In genomic region chr8:69939633-69940032, GRCm38 (mm10) we compare ENCODE assay signal across 10 mouse cellular contexts. TPM values are rescaled to one million over a fixed set of nuclear protein-coding genes. Genes with fewer than 3 reads are reported as not detected.
DNase-seq lines count a peak whose midpoint lies in the region; ATAC-seq and TF ChIP-seq lines count a peak whose summit lies in the region.
"Had no signal": no experiment of that assay in that cellular context is flagged by ENCODE, and none has a peak within 500 bp of the region (broad histone marks: within the 10 kb centered on the region; RNA-seq: fewer than 3 reads in every experiment).

No protein-coding gene starts in this region.

- TF ChIP-seq POLR2A in limb, embryonic 14.5 days (IDR thresholded peaks at IDR 0.05; ENCODE audit: borderline replicate concordance, extremely low read depth, insufficient read depth, insufficient read length): no peak

- H3K9ac ChIP-seq in heart, embryonic 12.5 days: no peak overlapping the region
- H3K9ac ChIP-seq in limb, embryonic 14.5 days (ENCODE audit: low read depth, low read length, severe bottlenecking): no peak overlapping the region

- no peaks in the 10 kb centered on the region for H3K9me3 ChIP-seq in heart, embryonic 12.5 days (replicated peaks)
- no peaks in the 10 kb centered on the region for H3K9me3 ChIP-seq in limb, embryonic 14.5 days (ENCODE audit: control insufficient read depth, low read length)

- H3K27ac ChIP-seq in heart, embryonic 12.5 days (ENCODE audit: poor library complexity, severe bottlenecking): peak overlapping the region; percentile 73
- H3K27ac ChIP-seq in brown adipose tissue, adult 24 weeks (replicated peaks; ENCODE audit: low read depth, low read length): peak overlapping the region; percentile 28
- H3K27ac ChIP-seq in limb, embryonic 14.5 days (replicated peaks; ENCODE audit: low read depth, low read length): no peak overlapping the region

- no peak for DNase-seq in heart, adult 9 months (ENCODE audit: low spot score in 2 of 2)
- peak; percentile 50 for DNase-seq in hindlimb bud, embryonic 11.5 days (ENCODE audit: extremely low spot score, low read depth, low spot score)
- peak; percentile 58 for DNase-seq in limb, embryonic 14.5 days (ENCODE audit: low spot score)
- DNase-seq in ovary, postnatal 14 days (ENCODE audit: low spot score): no peak
- no peak for DNase-seq in thymus, postnatal 14 days
- DNase-seq: thymus, adult 18-20 months had no signal

- WGBS in heart, embryonic 12.5 days: 24% methylated on average over 3 of the region's 3 CpGs
- WGBS in limb, embryonic 14.5 days: 19% methylated on average over 3 of the region's 3 CpGs

- H3K4me3 ChIP-seq in heart, embryonic 12.5 days: no peak overlapping the region
- no peak overlapping the region for H3K4me3 ChIP-seq in brown adipose tissue, adult 24 weeks (ENCODE audit: insufficient read depth, low read depth, low read length)
- no peak overlapping the region for H3K4me3 ChIP-seq in limb, embryonic 14.5 days (replicated peaks; ENCODE audit: low read length)

- peaks cover 86% of the 10 kb centered on the region for H3K4me1 ChIP-seq in heart, embryonic 12.5 days (replicated peaks)
- H3K4me1 ChIP-seq in brown adipose tissue, adult 24 weeks (ENCODE audit: control insufficient read depth, insufficient read depth, insufficient read length, low read length): peaks cover 69% of the 10 kb centered on the region
- peaks cover 8% of the 10 kb centered on the region; the same call in 1 of the 2 replicates for H3K4me1 ChIP-seq in limb, embryonic 14.5 days (ENCODE audit: control insufficient read depth, insufficient read depth, low read length)

- peak overlapping the region; percentile 27; the same call in 1 of the 2 replicates for H3K4me2 ChIP-seq in heart, embryonic 12.5 days
- no peak overlapping the region for H3K4me2 ChIP-seq in limb, embryonic 14.5 days (replicated peaks; ENCODE audit: low read depth, low read length, severe bottlenecking)

- no peaks in the 10 kb centered on the region for H3K27me3 ChIP-seq in heart, embryonic 12.5 days (replicated peaks)
- H3K27me3 ChIP-seq in limb, embryonic 14.5 days (ENCODE audit: control insufficient read depth, insufficient read depth, low read length): no peaks in the 10 kb centered on the region

- ATAC-seq in heart, embryonic 12.5 days (ENCODE audit: insufficient number of reproducible peaks, low FRiP score): no peak
- peak; percentile 85; the same call in 1 of the 2 replicates for ATAC-seq in limb, embryonic 14.5 days (ENCODE audit: low FRiP score, low read depth)
- no peak for ATAC-seq in inflammation-experienced regulatory T-cells, adult 6 months

- peaks cover 13% of the 10 kb centered on the region for H3K36me3 ChIP-seq in heart, embryonic 12.5 days
- peaks cover 18% of the 10 kb centered on the region for H3K36me3 ChIP-seq in limb, embryonic 14.5 days (ENCODE audit: control insufficient read depth, insufficient read depth, low read length)

RNA-seq across cellular contexts. Expression of gene Yjefn3, which starts 37.1 kb away (rescaled TPM):
- 7.4 and 8.9 TPM in 2 replicates for polyA plus RNA-seq in heart, embryonic 12.5 days (2016; fragmentation: Nextera tagmentation; extraction: Ambion mirVana)
- polyA plus RNA-seq in brown adipose tissue, adult 24 weeks (2012; ENCODE audit: insufficient read depth, insufficient read length, missing spikeins): 8.4 and 10.4 TPM in 2 replicates
- 5.4 and 8.6 TPM in 2 replicates for polyA plus RNA-seq in limb, embryonic 14.5 days (2012; rRNA removed)
- polyA plus RNA-seq in limb, embryonic 14.5 days (2014; fragmentation: Nextera tagmentation; extraction: Ambion mirVana): 4.2 and 5.5 TPM in 2 replicates
- polyA plus RNA-seq in inflammation-experienced regulatory T-cells, adult 6 months (2017; shearing (Covaris generic)): 1 to 10 TPM in 1 of 3 experiments, under 1 TPM in 1, not detected in 1; 0.56 to 1.1 TPM

RNA-seq across cellular contexts. Expression of gene Ndufa13, which starts 37.3 kb away (rescaled TPM):
- polyA plus RNA-seq in heart, embryonic 12.5 days (2016; fragmentation: Nextera tagmentation; extraction: Ambion mirVana): 309 and 314 TPM in 2 replicates
- polyA plus RNA-seq in brown adipose tissue, adult 24 weeks (2012; ENCODE audit: insufficient read depth, insufficient read length, missing spikeins): 437 and 615 TPM in 2 replicates
- polyA plus RNA-seq in limb, embryonic 14.5 days (2012; rRNA removed): 85.3 and 97.4 TPM in 2 replicates
- 187 and 190 TPM in 2 replicates for polyA plus RNA-seq in limb, embryonic 14.5 days (2014; fragmentation: Nextera tagmentation; extraction: Ambion mirVana)
- polyA plus RNA-seq in inflammation-experienced regulatory T-cells, adult 6 months (2017; shearing (Covaris generic)): 100 to 1,000 TPM; 194 to 284 (median 245) TPM

RNA-seq across cellular contexts. Expression of gene Tssk6, which starts 37.6 kb away (rescaled TPM):
- 1.9 and 3.1 TPM in 2 replicates for polyA plus RNA-seq in heart, embryonic 12.5 days (2016; fragmentation: Nextera tagmentation; extraction: Ambion mirVana)
- polyA plus RNA-seq in brown adipose tissue, adult 24 weeks (2012; ENCODE audit: insufficient read depth, insufficient read length, missing spikeins): not detected in 2 replicates
- polyA plus RNA-seq in limb, embryonic 14.5 days (2012; rRNA removed): 0.84 and 1.2 TPM in 2 replicates
- polyA plus RNA-seq in limb, embryonic 14.5 days (2014; fragmentation: Nextera tagmentation; extraction: Ambion mirVana): 4.1 TPM in 2 replicates
- polyA plus RNA-seq in inflammation-experienced regulatory T-cells, adult 6 months (2017; shearing (Covaris generic)): 1 to 10 TPM in 1 of 3 experiments, under 1 TPM in 1, not detected in 1; 0.35 to 1.2 TPM

RNA-seq across cellular contexts. Expression of gene Cilp2, which starts 52.1 kb away (rescaled TPM):
- polyA plus RNA-seq in heart, embryonic 12.5 days (2016; fragmentation: Nextera tagmentation; extraction: Ambion mirVana): 0.78 and 0.82 TPM in 2 replicates
- not detected in 2 replicates for polyA plus RNA-seq in brown adipose tissue, adult 24 weeks (2012; ENCODE audit: insufficient read depth, insufficient read length, missing spikeins)
- polyA plus RNA-seq in limb, embryonic 14.5 days (2012; rRNA removed): 2.6 and 3.6 TPM in 2 replicates
- 1.5 and 1.9 TPM in 2 replicates for polyA plus RNA-seq in limb, embryonic 14.5 days (2014; fragmentation: Nextera tagmentation; extraction: Ambion mirVana)
- not detected for polyA plus RNA-seq in inflammation-experienced regulatory T-cells, adult 6 months (2017; shearing (Covaris generic))
- polyA plus RNA-seq: CD4-positive, CD25-positive, alpha-beta regulatory T cell, adult 4 months had no signal

RNA-seq across cellular contexts. Expression of gene Gatad2a, which starts 56.6 kb away (rescaled TPM):
- polyA plus RNA-seq in heart, embryonic 12.5 days (2016; fragmentation: Nextera tagmentation; extraction: Ambion mirVana): 55.6 and 59.2 TPM in 2 replicates
- 33.7 and 35.6 TPM in 2 replicates for polyA plus RNA-seq in brown adipose tissue, adult 24 weeks (2012; ENCODE audit: insufficient read depth, insufficient read length, missing spikeins)
- polyA plus RNA-seq in limb, embryonic 14.5 days (2012; rRNA removed): 49.2 and 62.3 TPM in 2 replicates
- polyA plus RNA-seq in limb, embryonic 14.5 days (2014; fragmentation: Nextera tagmentation; extraction: Ambion mirVana): 65.0 and 78.3 TPM in 2 replicates
- 10 to 100 TPM; 20.1 to 29.0 (median 23.2) TPM for polyA plus RNA-seq in inflammation-experienced regulatory T-cells, adult 6 months (2017; shearing (Covaris generic))

Comparison
In these comparisons a context has a peak if more than half of its experiments do, and no peak if none do; other contexts are left out.
1. DNase-seq: peak in hindlimb bud, embryonic 11.5 days (single experiment) and limb, embryonic 14.5 days (single experiment); none in heart, adult 9 months (0 of 2), ovary, postnatal 14 days (single experiment) and thymus, postnatal 14 days (single experiment).